Mouse (Mus musculus) neural tube, embryonic 15.5 days (tissue): ENCODE results near the gene Pkn2. TPM values are rescaled to one million over a fixed set of nuclear protein-coding genes. Genes with fewer than 3 reads are reported as not detected.

Source experiments
- ATAC-seq: fragments of 200-750 bp; cut with Nextera tagmentation; 2 replicates; pipeline ENCODE4 v1.8.0; 2017; ENCODE audit warnings: mild to moderate bottlenecking, moderate TSS enrichment, moderate library complexity; ENCODE audit not compliant: low FRiP score
- H3K27ac ChIP-seq: fragments of 300-500 bp; sonication (generic); replicated peaks from 2 replicates; pipeline ENCODE4 v1.5.1; 2015; ENCODE audit warnings: mild to moderate bottlenecking, inconsistent platforms
- H3K27me3 ChIP-seq: fragments of 300-500 bp; sonication (generic); replicated peaks from 2 replicates; pipeline ENCODE4 v1.6.1; 2015; ENCODE audit warnings: inconsistent platforms
- H3K36me3 ChIP-seq: fragments of 300-500 bp; sonication (generic); 2 replicates; pipeline ENCODE4 v1.6.1; 2015; ENCODE audit warnings: inconsistent platforms
- H3K4me1 ChIP-seq: fragments of 300-500 bp; sonication (generic); 2 replicates; pipeline ENCODE4 v1.6.1; 2015; ENCODE audit warnings: inconsistent platforms
- H3K4me2 ChIP-seq: fragments of 300-500 bp; sonication (generic); 2 replicates; pipeline ENCODE4 v1.6.1; 2015; ENCODE audit warnings: inconsistent platforms, mild to moderate bottlenecking, moderate library complexity
- H3K4me3 ChIP-seq: fragments of 300-500 bp; sonication (generic); replicated peaks from 2 replicates; pipeline ENCODE4 v1.5.1; 2015; ENCODE audit warnings: mild to moderate bottlenecking, inconsistent platforms
- H3K9ac ChIP-seq: fragments of 300-500 bp; sonication (generic); replicated peaks from 2 replicates; pipeline ENCODE4 v1.6.1; 2015; ENCODE audit warnings: mild to moderate bottlenecking, inconsistent platforms
- H3K9me3 ChIP-seq: fragments of 300-500 bp; sonication (generic); replicated peaks from 2 replicates; pipeline ENCODE4 v1.6.1; 2016; ENCODE audit warnings: inconsistent platforms
- WGBS: fragments of 180-500 bp; shearing (Covaris S2); methylation state at CpG from one replicate; pipeline ENCODE4 v1.1.7; 2015; ENCODE audit warnings: mixed read lengths; 5-methylcytosine and 5-hydroxymethylcytosine counted together
- polyA plus RNA-seq: library from polyadenylated mRNA; unstranded; fragments of >200 nt; fragmentation: Nextera tagmentation; extraction: Ambion mirVana; gene quantifications from 2 replicates; pipeline ENCODE4 v1.2.1, GENCODE M21; 2015

Pkn2 gene
- polyA plus RNA-seq, 1 experiment from 2014 or later = 21.7 TPM

- no peak overlapping the region for H3K4me2 ChIP-seq
- peaks cover 8% of the 10 kb centered on the region for H3K4me1 ChIP-seq
- no peaks in the 10 kb centered on the region for H3K9me3 ChIP-seq
- no peak overlapping the region for H3K27ac ChIP-seq
- H3K9ac ChIP-seq = no peak overlapping the region
- no peaks in the 10 kb centered on the region for H3K36me3 ChIP-seq
- no peak for ATAC-seq
- no peaks in the 10 kb centered on the region for H3K27me3 ChIP-seq
- H3K4me3 ChIP-seq = no peak overlapping the region
Observed at GRCm38 (mm10) chr3:142884594-142884993, 2.8 kb upstream of the Pkn2 start.

DNA sequence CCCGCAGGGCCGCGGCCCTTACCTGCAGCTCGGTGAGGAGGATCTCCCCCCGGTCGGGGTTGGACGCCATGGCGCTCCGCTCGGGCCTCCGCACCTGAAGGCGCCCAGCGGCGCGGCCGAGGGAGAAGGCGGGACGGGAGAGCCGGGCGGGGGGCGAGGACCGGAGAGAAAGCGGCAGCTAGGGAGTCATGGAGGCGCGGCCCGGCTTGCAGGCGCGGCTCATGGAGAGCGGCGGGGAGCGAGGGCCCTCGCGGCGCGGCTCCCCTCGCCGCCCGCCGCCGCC is 274 bp downstream of the Pkn2 start:
- Histone ChIP-seq H3K27ac (peak overlapping the region; percentile 93), H3K27me3 (no peaks in the 10 kb centered on the region), H3K4me1 (peaks cover 8% of the 10 kb centered on the region), H3K4me2 (peak overlapping the region; percentile 59), H3K9me3 (no peaks in the 10 kb centered on the region), H3K4me3 (peak overlapping the region; percentile 94), H3K9ac (peak overlapping the region; percentile 97), H3K36me3 (no peaks in the 10 kb centered on the region)
- ATAC-seq = peak; percentile 74
- WGBS = 0% methylated on average over 23 of the region's 40 CpGs

GRCm38 (mm10) chr3:142880790-142881588 is 815 bp downstream of the Pkn2 start:
- peak; percentile 1 for ATAC-seq
- under 1% methylated on average over 56 of the region's 72 CpGs for WGBS
- H3K9ac ChIP-seq = peak overlapping the region; percentile 97

DNA sequence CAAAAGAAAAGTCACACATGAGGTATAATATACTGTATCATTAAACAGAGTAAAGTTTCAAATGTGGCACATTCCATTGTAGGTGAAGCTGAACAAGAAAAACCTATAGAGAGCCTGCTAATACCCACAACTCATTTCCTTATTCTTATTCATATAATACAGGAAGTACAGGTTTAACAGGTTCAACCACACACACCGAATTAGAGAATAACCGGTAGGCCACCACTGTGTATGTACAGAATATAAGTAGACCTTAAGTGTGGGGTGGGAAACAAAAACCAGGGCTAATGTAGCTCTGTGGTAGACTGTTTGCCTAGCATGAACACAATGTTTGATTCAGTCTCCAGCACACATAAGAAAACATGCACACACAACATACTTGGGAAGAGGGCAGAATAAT is 18.6 kb downstream of the Pkn2 start:
- no peaks in the 10 kb centered on the region for H3K27me3 ChIP-seq
- no peak overlapping the region for H3K4me3 ChIP-seq
- H3K9ac ChIP-seq = no peak overlapping the region
- no peaks in the 10 kb centered on the region for H3K36me3 ChIP-seq
- WGBS = 94% methylated on average over 2 of the region's 2 CpGs
- H3K4me1 ChIP-seq = no peaks in the 10 kb centered on the region
- no peak overlapping the region for H3K27ac ChIP-seq
- H3K4me2 ChIP-seq = no peak overlapping the region
- ATAC-seq = no peak
- H3K9me3 ChIP-seq = no peaks in the 10 kb centered on the region

More at GRCm38 (mm10) chr3:142880790-142881588, 815 bp downstream of the Pkn2 start:
- H3K27me3 ChIP-seq = no peaks in the 10 kb centered on the region
- H3K4me1 ChIP-seq = peaks cover 8% of the 10 kb centered on the region
- no peaks in the 10 kb centered on the region for H3K36me3 ChIP-seq
- H3K27ac ChIP-seq = peak overlapping the region; percentile 93
- H3K4me3 ChIP-seq = peak overlapping the region; percentile 94
- no peaks in the 10 kb centered on the region for H3K9me3 ChIP-seq
- peak overlapping the region; percentile 59 for H3K4me2 ChIP-seq

- no peaks in the 10 kb centered on the region for H3K36me3 ChIP-seq
- H3K9ac ChIP-seq = no peak overlapping the region
- no peak overlapping the region for H3K4me3 ChIP-seq
- no peaks in the 10 kb centered on the region for H3K9me3 ChIP-seq
- 73% methylated on average over 3 of the region's 3 CpGs for WGBS
- H3K4me2 ChIP-seq = no peak overlapping the region
- H3K27me3 ChIP-seq = no peaks in the 10 kb centered on the region
- no peak overlapping the region for H3K27ac ChIP-seq
- ATAC-seq = no peak
- no peaks in the 10 kb centered on the region for H3K4me1 ChIP-seq
Observed at GRCm38 (mm10) chr3:142856832-142857231, 25.0 kb downstream of the Pkn2 start.

DNA sequence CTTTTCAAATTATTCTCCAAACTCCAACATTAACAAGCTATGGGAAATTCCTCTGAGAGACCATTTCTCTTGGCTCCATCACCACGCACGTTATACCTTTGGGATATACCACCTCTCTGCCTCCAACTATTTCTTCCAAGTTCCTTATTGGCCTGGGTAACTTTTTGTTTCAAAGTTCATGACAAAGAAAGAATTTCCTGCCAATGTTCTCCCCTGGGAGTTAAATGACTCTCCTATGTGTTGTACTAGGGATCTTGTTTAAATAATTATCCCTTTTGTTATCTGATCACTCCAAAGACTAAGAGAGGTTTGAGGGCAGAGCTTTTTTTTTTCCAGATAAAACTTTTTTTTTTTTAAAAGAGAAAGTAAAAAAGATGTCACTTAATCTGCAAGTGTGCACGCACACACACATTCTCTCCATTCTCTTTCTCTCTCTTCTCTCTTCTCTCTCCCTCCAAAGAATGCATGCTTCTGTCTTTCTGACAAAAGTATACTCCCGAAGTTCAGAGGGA is 25.8 kb downstream of the Pkn2 start:
- H3K4me1 ChIP-seq = no peaks in the 10 kb centered on the region
- no peak overlapping the region for H3K4me2 ChIP-seq
- H3K27me3 ChIP-seq = no peaks in the 10 kb centered on the region
- H3K4me3 ChIP-seq = no peak overlapping the region
- no peak overlapping the region for H3K9ac ChIP-seq
- H3K27ac ChIP-seq = no peak overlapping the region
- no peaks in the 10 kb centered on the region for H3K36me3 ChIP-seq
- no peak for ATAC-seq
- no peaks in the 10 kb centered on the region for H3K9me3 ChIP-seq
- WGBS = 70% methylated on average over 4 of the region's 4 CpGs

DNA sequence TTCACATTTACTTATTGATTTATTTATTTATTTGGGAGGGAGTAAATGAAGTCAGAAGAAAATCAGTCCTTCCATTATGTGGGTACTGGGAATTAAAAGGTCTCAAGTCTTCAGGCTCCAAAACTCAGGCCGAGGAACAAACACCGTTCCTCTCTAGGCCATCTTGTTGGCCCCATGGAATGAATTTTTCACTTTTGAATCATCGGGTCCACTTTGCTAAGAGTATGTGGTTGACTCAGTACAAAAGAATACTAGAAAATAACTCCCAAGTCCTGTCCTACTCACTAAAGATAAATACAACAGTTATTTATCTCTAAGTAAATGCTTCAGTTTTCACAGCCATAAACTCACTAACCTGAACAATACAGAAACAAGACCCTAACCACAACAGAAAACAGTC is 28.9 kb downstream of the Pkn2 start:
- no peaks in the 10 kb centered on the region for H3K27me3 ChIP-seq
- no peak overlapping the region for H3K9ac ChIP-seq
- no peak overlapping the region for H3K27ac ChIP-seq
- H3K36me3 ChIP-seq = no peaks in the 10 kb centered on the region
- H3K4me2 ChIP-seq = no peak overlapping the region
- 93% methylated on average over 3 of the region's 3 CpGs for WGBS
- H3K4me1 ChIP-seq = no peaks in the 10 kb centered on the region
- ATAC-seq = no peak
- no peak overlapping the region for H3K4me3 ChIP-seq
- no peaks in the 10 kb centered on the region for H3K9me3 ChIP-seq

DNA sequence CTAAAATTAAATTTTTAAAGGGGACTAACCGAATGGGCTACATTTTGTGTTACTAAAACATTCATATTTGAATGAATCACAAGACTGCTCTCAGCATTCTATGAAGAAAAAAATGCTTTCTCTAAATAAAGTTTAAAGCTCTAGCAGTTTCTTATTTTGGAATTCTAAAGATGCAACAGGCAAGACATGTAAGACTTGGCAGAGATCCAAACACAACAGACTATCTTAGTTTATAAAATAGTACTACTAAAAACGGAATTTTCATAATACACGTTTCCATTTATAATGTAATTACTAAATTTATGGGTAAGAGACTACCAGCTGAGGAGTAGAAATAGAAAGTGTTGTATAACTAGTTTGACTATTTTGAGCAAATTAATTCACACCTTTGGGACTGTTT is 30.2 kb downstream of the Pkn2 start:
- Histone ChIP-seq H3K27ac (no peak overlapping the region), H3K9me3 (no peaks in the 10 kb centered on the region), H3K36me3 (no peaks in the 10 kb centered on the region), H3K27me3 (no peaks in the 10 kb centered on the region), H3K4me3 (no peak overlapping the region), H3K4me2 (no peak overlapping the region), H3K9ac (no peak overlapping the region), H3K4me1 (no peaks in the 10 kb centered on the region)
- no peak for ATAC-seq
- 77% methylated on average over 3 of the region's 3 CpGs for WGBS

GRCm38 (mm10) chr3:142839961-142840360 is 41.8 kb downstream of the Pkn2 start:
- Histone ChIP-seq H3K9ac (no peak overlapping the region), H3K4me3 (no peak overlapping the region), H3K4me2 (no peak overlapping the region), H3K36me3 (0 out of 2 replicates have a peak, but pooled peaks cover 2% of the 10 kb centered on the region), H3K4me1 (peaks cover 5% of the 10 kb centered on the region; the same call in 1 of the 2 replicates), H3K27ac (no peak overlapping the region), H3K27me3 (no peaks in the 10 kb centered on the region), H3K9me3 (no peaks in the 10 kb centered on the region)
- 60% methylated on average over 4 of the region's 4 CpGs for WGBS
- no peak for ATAC-seq

GRCm38 (mm10) chr3:142834761-142835160 is 47.0 kb downstream of the Pkn2 start:
- ATAC-seq = no peak
- WGBS = 89% methylated on average over 4 of the region's 4 CpGs

DNA sequence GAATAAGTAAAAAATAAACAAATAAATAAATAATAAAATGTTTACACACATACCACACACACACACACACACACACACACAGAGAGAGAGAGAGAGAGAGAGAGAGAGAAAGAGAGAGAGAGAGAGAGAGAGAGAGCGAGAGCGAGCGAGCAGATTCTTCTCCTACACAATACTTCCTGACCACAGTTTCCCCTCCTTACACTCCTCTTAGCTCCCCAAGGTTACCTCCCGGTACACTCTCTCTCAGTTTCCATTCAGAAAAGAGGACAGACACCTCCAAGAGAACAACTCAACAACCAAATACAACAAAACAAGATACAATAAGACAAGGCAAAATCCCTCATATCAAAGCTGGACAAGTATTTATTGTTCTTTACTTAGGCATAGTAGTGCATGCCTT is 47.8 kb downstream of the Pkn2 start:
- peaks cover 5% of the 10 kb centered on the region; the same call in 1 of the 2 replicates for H3K4me1 ChIP-seq
- ATAC-seq = no peak
- no peak overlapping the region for H3K27ac ChIP-seq
- peaks cover 7% of the 10 kb centered on the region; the same call in 1 of the 2 replicates for H3K36me3 ChIP-seq
- H3K9me3 ChIP-seq = no peaks in the 10 kb centered on the region
- 85% methylated on average over 4 of the region's 4 CpGs for WGBS
- no peak overlapping the region for H3K4me2 ChIP-seq
- H3K4me3 ChIP-seq = no peak overlapping the region
- H3K9ac ChIP-seq = no peak overlapping the region
- no peaks in the 10 kb centered on the region for H3K27me3 ChIP-seq

More at GRCm38 (mm10) chr3:142834761-142835160, 47.0 kb downstream of the Pkn2 start:
- H3K4me3 ChIP-seq = no peak overlapping the region
- peaks cover 7% of the 10 kb centered on the region; the same call in 1 of the 2 replicates for H3K36me3 ChIP-seq
- H3K4me2 ChIP-seq = no peak overlapping the region
- H3K27me3 ChIP-seq = no peaks in the 10 kb centered on the region
- H3K9ac ChIP-seq = no peak overlapping the region
- H3K27ac ChIP-seq = no peak overlapping the region
- peaks cover 5% of the 10 kb centered on the region; the same call in 1 of the 2 replicates for H3K4me1 ChIP-seq
- H3K9me3 ChIP-seq = no peaks in the 10 kb centered on the region

- H3K9me3 ChIP-seq = no peaks in the 10 kb centered on the region
- H3K4me1 ChIP-seq = peaks cover 5% of the 10 kb centered on the region; the same call in 1 of the 2 replicates
- H3K27me3 ChIP-seq = no peaks in the 10 kb centered on the region
- no peak for ATAC-seq
- H3K9ac ChIP-seq = no peak overlapping the region
- H3K36me3 ChIP-seq = peaks cover 12% of the 10 kb centered on the region
- no peak overlapping the region for H3K27ac ChIP-seq
- H3K4me2 ChIP-seq = no peak overlapping the region
- H3K4me3 ChIP-seq = no peak overlapping the region
- 93% methylated on average over 3 of the region's 3 CpGs for WGBS
Observed at GRCm38 (mm10) chr3:142832910-142833309, 48.9 kb downstream of the Pkn2 start.
